Mouse (Mus musculus) heart, postnatal 0 days (tissue): ENCODE measurements around the gene Ly86.

Source experiments
- CTCF ChIP-seq: IDR thresholded peaks from 2 replicates; pipeline ENCODE4 v1.5.1; 2016; ENCODE audit warnings: antibody characterized with exemption, control low read depth, low read depth
- EP300 ChIP-seq: IDR thresholded peaks from 2 replicates; pipeline ENCODE4 v1.6.1; 2016; ENCODE audit warnings: antibody characterized with exemption, low read depth

- no peak for TF ChIP-seq CTCF
- TF ChIP-seq EP300: no peak
These were observed 7.1 kb upstream of the Ly86 start for GRCm38 (mm10) chr13:37337871-37338270.
